Mouse (Mus musculus): ENCODE measurements around the gene Olfr65. TPM values are rescaled to one million over a fixed set of nuclear protein-coding genes. Genes with fewer than 3 reads are reported as not detected.

Gene Olfr65
- not detected for total RNA-seq (2021)
- long read RNA-seq, experiment 1 = 0 reads
- long read RNA-seq, experiment 2 = 0 reads

DNA sequence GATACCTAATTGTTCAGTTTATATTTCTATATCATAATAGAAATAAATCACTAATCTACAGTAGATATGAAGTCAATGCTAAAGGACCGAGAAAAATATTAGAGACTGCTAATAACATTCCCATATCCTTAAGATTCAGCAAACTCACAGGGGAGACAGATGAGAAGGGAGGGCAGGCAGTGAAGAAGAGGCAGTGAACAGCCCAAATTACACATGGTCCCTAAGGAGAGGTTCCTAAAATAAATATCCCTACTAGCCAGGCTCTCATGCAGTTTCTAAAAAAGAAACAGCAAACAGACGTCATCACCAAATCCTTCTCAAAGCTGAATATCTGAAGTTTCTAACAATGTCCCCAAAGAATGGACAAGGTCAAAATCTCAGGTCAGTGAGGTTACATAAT is at the start of gene Olfr65:
Gene Olfr65, plus strand, starts transcription at position 301 of the 400 bp plus-strand sequence.
- DNase-seq = no peak

DNA sequence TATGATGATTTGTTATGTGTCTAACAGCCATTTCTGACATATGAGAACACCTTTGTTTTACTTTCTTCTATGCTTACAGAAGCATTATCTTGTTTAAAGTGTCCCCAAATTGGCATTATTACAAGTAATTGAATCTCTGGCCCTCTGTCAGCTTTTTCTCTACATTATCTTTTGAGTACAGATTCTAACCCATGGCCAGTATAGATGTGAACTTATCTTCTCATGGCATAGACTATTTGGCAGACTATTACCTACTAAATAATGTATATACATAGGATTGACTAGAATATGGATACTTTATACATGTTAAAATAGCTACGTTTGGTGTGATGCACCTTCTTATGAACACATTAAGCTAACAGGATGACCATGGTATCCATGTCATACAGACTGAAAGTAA is 48.6 kb upstream of the Olfr65 start:
- DNase-seq = no peak

DNA sequence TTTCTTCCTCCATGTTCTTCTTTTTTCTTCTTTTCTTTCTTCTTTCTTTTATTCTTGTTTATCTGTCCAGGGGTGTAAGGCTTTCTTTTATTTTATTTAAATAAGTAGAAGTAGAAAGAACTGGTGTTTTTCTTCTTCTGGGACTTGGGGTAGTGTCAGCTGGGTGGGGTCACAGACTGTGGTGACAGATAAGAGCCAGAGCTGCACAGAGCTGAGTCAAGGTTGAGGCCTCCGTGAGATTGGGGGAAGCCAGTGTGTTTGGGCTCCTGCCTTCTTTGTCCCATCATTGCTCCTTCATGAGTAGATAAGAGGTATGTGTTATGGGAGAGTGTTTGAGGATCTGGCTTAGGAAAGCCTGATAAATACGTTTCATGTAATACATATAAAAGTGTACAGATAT is 44.2 kb upstream of the Olfr65 start:
- DNase-seq = no peak

DNA sequence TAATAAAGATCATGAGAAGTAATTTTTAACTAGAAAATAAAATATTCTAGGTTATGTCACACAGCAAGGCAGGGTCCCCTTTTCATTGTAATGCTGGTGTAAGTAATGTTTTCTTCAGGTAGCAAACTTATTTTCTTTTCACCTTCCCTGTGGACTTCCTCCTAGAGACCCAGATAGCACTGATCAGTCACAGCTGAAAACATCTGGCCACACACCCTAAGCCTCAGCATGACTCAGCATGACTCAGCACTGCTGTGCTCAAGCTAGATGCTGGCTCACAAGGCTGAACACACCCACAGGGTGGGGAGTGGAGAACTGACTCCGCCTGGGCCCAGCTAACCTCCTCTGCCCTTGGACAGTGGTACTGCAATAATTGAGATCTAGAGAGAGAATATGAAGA is 42.4 kb upstream of the Olfr65 start:
- no peak for DNase-seq

DNA sequence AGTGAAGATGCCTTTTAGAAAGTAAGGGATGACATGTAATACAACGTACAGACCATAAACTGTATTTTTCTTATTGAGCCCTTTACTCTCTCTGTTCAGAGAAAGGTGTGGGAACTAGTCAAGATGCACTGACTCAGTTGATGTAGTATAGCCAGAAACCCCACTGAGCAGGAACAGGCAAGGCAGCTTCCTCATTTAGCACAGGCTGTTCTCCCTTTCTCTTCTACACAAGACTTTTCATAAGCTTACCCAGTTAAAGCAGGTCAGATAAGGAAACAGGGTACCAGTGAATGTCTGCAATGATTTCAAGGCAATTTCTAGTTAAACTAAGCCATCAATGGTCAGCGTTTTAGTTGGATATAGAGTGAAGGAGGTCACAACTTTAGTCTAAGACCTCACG is 41.8 kb upstream of the Olfr65 start:
- no peak for DNase-seq

DNA sequence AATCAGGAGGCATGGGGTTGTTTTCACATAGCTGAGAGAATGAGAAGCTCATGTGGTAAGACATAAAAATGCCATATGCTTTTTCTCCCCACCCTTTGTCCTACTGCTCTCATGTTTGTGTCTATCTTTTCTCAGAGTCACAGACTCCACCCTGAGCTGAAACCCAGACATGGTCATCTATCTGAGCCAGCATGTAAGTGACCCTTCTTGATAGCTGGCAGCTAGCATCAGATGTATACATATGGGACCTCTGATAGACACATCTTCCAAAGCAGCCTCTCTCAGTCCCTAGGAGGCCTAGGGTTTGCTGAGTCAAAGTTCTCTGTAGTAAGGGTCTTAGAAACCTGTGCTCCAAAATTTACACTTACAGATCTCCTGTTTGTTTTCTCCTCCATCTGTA is 37.6 kb upstream of the Olfr65 start:
- no peak for DNase-seq

DNA sequence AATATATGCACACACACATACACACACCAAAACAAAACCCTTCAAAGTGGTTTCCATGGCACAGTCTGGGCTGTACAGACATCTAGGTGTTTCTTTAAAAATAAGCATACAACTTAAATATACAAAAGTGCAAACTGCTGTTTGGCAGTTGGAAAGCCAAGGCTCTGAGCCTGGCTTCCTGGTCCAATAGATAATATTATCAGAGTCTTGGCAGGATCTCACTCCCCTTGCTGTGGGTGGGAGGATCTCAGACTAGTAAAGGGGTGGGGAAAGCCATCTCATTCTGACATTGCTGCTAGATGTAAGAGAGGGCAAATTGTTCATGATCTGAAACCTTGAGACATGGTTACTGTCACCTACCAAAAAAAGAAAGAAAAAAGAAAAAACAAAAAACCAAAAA is 32.6 kb upstream of the Olfr65 start:
- no peak for DNase-seq

DNA sequence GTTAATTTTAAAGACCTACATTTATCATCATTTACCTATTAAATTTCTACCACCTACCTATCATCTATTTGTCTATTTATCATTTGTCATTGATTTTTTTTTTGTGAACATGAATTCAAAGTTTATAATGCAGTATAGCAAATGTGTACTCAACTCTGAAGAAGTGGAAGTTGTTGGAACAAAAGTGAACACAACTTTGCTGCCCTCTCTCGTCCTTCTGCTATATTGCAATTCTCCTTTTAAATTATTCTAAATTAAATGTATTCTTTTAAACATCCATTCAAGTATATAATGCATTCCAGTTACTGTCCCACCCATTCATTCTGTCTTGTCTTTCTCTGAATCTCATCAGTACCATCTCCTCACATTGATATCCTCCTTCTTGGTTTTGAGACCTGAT is 30.2 kb upstream of the Olfr65 start:
- no peak for DNase-seq

DNA sequence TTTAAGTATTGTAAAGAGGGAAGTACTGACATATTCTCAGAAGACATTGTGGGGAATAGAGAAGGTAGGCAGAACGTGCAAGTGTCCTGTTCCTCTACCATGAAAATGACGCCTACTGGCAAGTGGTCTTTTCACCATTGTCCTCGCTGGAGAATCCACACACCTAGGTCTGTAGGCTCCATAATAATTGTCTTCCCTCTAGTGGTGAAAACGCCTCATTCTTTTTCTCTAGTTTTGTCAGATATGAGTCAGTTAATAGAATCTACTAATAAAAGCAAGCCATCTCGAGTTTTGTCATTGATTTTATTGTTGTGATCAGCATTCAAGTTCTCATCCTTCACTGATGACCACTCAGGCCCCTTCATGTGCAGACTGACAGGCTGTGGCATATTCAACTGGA is 28.8 kb upstream of the Olfr65 start:
- no peak for DNase-seq

DNA sequence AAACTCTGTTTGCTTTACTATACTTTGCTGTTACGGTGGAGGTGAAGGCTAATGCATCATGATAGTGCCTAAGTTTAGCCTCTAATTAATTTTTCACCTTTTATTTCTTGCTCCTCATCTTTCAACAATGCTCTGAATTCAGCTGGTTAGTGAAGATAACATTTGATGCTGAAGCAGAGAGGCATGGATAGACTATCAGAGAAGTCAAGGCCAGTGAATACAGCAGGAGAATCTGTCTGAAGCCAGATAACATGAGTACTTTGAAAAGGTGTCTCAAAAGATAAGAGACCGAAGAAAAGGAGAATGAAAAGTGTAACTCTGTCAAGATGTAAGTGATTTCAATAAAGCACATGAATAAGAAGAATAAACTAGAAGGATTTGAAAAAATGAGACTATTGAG is 26.2 kb upstream of the Olfr65 start:
- DNase-seq = no peak

DNA sequence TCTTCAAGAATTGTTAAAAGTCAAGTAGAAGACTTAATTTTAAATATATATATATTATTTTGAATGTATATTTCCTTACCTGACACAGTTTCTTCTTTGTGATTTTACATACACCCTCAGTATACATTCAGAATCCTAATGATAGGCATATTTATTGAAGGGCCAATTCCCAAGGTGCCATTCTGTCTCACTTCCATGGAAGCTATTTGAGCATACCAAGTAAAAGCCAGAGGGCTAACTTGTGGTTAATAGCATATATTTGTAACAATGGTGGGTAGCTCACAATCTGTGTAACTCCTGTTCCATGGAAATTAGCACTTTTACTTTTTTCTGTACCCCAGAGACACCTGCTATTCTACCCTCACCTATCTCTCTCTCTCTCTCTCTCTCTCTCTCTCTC is 17.1 kb upstream of the Olfr65 start, which contains the start of gene Olfr66:
Gene Olfr66, minus strand, starts transcription at position 101 of the 400 bp plus-strand sequence.
- no peak for DNase-seq

DNA sequence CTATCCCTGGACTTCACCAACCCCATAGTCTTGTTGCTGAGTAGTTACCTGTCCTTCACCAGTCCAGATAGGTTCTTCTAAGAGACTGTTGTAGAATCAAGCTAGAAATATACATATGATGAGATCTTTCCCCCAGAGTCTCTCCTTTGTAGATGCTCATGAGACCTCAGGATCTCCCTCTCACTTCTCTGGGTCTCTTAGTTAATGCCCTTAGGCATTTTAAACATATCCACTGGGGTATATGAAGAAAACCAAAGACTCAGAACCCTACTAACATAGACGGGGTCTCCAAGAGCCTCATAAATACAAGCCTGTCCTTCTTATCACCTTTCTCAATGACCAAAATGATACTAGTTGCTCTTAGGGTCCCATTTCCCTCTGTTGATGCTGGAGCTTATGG is 8.9 kb upstream of the Olfr65 start, which contains the start of gene Olfr64:
Gene Olfr64, minus strand, starts transcription at position 101 of the 400 bp plus-strand sequence.
- DNase-seq = no peak

DNA sequence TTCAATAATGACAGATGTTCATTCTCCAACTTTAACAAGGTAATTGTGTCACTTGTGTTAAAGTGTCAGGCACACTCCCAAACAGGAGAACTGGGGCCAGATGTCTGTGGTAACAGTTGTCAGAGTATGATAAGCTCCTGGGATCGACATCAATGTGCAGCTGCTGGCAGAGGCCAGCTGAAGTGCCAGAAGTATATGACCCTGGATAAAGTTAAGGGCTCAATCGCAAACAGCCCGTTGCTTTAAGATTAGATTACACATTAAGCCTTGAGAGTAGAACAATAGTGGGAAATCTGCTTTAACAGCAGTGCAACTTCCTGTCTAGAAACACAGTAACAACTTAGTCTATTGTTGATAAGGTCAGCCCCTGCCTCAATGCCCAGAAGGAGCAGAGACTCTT is 6.8 kb downstream of the Olfr65 start:
- no peak for DNase-seq

DNA sequence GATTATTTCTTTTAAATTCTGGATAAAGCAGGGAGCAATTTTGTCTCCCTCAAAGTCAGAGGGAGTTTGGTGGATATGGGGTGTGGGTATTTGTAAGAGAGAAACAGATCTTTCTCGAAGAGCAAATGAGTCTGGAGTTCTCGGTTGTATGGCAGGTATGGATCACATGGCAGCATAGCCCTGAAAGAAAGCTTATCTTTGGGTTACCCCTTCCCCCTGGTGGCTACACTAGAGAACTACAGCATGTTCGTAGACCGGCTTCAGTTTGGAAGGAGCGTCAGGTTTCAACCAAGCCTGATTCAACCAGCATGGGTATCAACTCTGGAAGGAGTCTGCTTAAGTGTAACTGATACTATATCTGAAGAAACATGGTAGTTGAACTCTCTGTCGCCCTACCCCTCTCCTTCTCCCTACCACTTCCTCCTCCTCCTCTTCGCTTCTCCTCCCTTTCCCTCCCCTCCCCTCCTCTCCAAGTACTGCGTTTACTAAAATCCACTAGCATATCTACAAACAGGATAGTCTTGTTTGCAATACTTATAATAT is 9.8 kb downstream of the Olfr65 start:
- DNase-seq = no peak

DNA sequence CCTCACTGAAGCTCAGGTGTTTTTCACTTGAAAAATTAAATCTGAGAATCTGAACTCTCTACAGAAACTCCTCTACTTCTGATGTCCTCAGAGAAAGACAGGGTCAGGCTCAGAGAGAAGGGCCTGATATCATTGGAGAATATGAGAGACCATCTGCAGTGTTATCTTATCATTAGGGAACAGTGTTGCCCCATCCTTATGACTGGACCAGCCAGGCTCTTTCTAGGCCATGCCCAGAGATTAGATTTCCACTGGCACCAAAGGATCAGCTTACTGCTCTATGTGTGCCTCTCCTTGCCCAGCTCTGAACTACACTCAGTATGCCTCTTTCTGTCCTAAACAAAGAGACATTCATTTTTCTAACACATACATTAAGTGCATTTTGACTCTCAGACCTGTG is 12.1 kb downstream of the Olfr65 start:
- DNase-seq = no peak

DNA sequence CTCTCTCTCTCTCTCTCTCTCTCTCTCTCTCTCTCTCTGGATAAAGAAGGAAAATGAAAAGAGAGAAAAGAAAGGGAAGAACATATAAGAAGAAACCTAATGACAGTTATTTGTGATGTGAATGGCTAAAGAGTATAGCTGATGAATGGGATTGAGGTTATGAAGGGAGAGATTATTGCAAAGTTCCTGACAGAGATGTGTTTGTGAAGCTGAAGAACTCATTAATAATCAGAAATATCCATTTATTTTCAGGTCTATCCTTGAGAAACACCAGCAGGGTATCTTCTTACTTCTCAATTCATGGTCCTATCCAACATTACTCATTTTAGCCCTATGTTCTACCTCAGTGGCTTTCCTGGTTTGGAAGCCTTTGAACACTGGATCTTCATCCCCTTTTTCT is 25.2 kb downstream of the Olfr65 start, which contains the start of gene Olfr631:
Gene Olfr631, plus strand, starts transcription at position 301 of the 400 bp plus-strand sequence.
- DNase-seq = no peak

DNA sequence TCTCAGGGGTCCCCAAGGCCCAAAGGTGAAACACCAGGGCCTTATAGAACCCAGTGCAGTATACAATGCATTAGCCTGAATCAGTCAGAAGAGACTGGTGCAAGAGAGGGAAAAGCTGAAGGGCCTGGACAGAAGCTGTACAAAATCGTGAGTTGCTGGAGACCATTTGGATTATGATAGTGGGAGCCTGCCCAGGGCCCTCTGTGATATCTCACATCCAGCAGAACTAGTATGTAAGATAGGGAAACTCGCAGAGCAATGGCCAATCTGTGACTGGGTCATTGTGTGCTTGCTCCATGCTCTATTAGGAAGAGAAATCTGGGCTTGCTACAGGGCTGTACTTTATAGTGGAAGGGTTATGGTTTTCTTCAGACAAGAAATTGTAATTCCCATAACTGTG is 31.0 kb downstream of the Olfr65 start, which contains the start of gene Olfr632:
Gene Olfr632, plus strand, starts transcription at position 84 of the 400 bp plus-strand sequence.
- no peak for DNase-seq

DNA sequence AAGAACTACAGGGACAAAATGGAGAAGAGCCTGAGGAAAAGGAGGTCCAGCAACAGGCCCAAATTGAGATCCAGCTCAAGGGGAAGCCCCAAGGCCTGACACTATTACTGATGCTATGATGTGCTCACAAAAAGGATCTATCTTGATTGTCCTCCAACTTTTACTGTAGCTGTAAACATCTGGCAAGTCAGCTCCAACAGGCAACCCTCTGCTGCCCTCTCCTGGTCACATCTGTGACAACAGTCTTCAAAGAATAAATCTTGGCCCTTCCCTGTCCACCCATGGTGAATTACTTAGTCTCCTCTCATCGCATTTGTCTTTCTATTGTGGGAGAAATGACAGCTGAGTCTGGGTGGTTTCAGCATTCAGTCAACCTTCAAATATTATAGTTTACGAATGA is 39.4 kb downstream of the Olfr65 start:
- peak; percentile 22 for DNase-seq

DNA sequence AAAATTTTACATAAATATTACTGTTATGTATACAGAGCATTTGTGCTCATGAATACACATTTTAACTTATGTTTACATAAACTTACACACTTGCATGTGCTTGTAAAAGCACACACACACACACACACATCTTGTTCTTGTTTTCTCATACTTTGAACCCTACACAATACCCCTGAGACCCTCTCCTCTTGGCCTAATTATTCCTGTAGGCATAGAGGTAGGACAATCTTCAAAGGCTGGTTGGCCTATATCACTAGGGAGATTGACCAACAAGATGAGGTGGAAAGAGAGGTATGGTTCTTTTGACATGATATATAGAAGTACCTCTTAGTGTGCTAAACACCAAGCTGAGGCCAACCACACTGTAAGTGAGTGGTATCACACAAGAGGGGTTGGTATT is 40.9 kb downstream of the Olfr65 start, which contains the start of gene Olfr633:
Gene Olfr633, plus strand, starts transcription at position 301 of the 400 bp plus-strand sequence.
- no peak for DNase-seq

Other genes with a start within 250 kb of the Olfr65 start
- gene Olfr623, start 239.8 kb upstream of the Olfr65 start, total RNA-seq (2021) = not detected
- not detected for gene Olfr624, start 232.3 kb upstream of the Olfr65 start, total RNA-seq (2021)
- gene Olfr625-ps1, start 220.8 kb upstream of the Olfr65 start, total RNA-seq (2021) = not detected
- gene Olfr243, start 188.8 kb upstream of the Olfr65 start, total RNA-seq (2021) = not detected
- not detected for gene Olfr628, start 173.1 kb upstream of the Olfr65 start, total RNA-seq (2021)
- gene Olfr629, start 158.5 kb upstream of the Olfr65 start, total RNA-seq (2021) = not detected
- not detected for gene Olfr630, start 146.2 kb upstream of the Olfr65 start, total RNA-seq (2021)
- gene Olfr69, start 131.9 kb upstream of the Olfr65 start, total RNA-seq (2021) = not detected
- not detected for gene Olfr68, start 123.8 kb upstream of the Olfr65 start, total RNA-seq (2021)
- gene Olfr67, start 111.7 kb upstream of the Olfr65 start, total RNA-seq (2021) = not detected
- gene Hbb-bt, start 89.5 kb upstream of the Olfr65 start, total RNA-seq (2021) = 100 to 1,000 TPM; 105 to 167 TPM
- gene Hbb-bs, start 75.4 kb upstream of the Olfr65 start, total RNA-seq (2021) = 1,000 to 10,000 TPM in 1 of 2 experiments, 100 to 1,000 TPM in 1; 926 to 1,441 TPM
- gene Hbb-bh2, start 63.0 kb upstream of the Olfr65 start, total RNA-seq (2021) = not detected
- not detected for gene Hbb-bh1, start 60.3 kb upstream of the Olfr65 start, total RNA-seq (2021)
- not detected for gene Hbb-y, start 50.3 kb upstream of the Olfr65 start, total RNA-seq (2021)
- not detected for gene Olfr66, start 17.2 kb upstream of the Olfr65 start, total RNA-seq (2021)
- gene Olfr64, start 9.0 kb upstream of the Olfr65 start, total RNA-seq (2021) = not detected
- gene Olfr631, start 25.3 kb downstream of the Olfr65 start, total RNA-seq (2021) = not detected
- gene Olfr632, start 30.9 kb downstream of the Olfr65 start, total RNA-seq (2021) = not detected
- gene Olfr633, start 41.0 kb downstream of the Olfr65 start, total RNA-seq (2021) = not detected
- not detected for gene Olfr635, start 67.7 kb downstream of the Olfr65 start, total RNA-seq (2021)
- not detected for gene Olfr638, start 95.3 kb downstream of the Olfr65 start, total RNA-seq (2021)
- gene Olfr639, start 113.8 kb downstream of the Olfr65 start, total RNA-seq (2021) = under 1 TPM; 0.02 to 0.05 TPM
- not detected for gene Olfr640, start 122.1 kb downstream of the Olfr65 start, total RNA-seq (2021)
- not detected for gene Olfr641, start 132.0 kb downstream of the Olfr65 start, total RNA-seq (2021)
- gene Olfr642, start 149.2 kb downstream of the Olfr65 start, total RNA-seq (2021) = not detected
- not detected for gene 4930516K23Rik, start 158.0 kb downstream of the Olfr65 start, total RNA-seq (2021)
- not detected for gene Olfr644, start 168.4 kb downstream of the Olfr65 start, total RNA-seq (2021)
- gene Olfr645, start 182.0 kb downstream of the Olfr65 start, total RNA-seq (2021) = not detected
- not detected for gene Olfr646, start 201.4 kb downstream of the Olfr65 start, total RNA-seq (2021)
- not detected for gene Ubqln5, start 226.3 kb downstream of the Olfr65 start, total RNA-seq (2021)
- gene Olfr643, start 233.9 kb downstream of the Olfr65 start, total RNA-seq (2021) = not detected
- not detected for gene Ubqln3, start 239.8 kb downstream of the Olfr65 start, total RNA-seq (2021)
- gene Ubqlnl, start 247.1 kb downstream of the Olfr65 start, total RNA-seq (2021) = not detected